Mouse (Mus musculus): ENCODE data around the gene Gm10096. TPM values are rescaled to one million over a fixed set of nuclear protein-coding genes. Genes with fewer than 3 reads are reported as not detected.

Gene Gm10096
- not detected in 2 replicates for polyA plus RNA-seq (2012; rRNA removed; ENCODE audit: low replicate concordance)

DNA sequence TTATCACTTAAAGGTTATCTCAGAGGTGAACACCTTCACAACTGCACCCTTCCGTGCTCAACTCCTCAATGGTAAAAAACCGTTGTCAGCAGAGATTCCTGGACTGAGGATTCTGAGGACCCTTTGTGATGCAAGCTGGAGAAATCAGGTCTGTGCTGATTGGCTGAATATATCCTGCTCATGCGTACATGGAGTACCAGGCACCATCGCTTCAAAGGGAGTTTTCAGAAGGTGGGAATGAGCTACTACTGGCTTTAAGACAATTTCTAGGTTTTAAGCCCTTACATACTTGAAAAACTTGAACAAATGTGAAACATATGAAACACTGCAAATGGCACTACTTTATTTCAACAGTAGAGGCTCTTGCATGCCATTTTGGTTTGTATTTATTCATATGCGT is at the start of gene Gm10096:
Gm10096 (minus strand) TSS at position 101 of the 400 bp plus-strand sequence.

All from mammary gland, adult 2 months (tissue).